Mouse (Mus musculus) MEL (cell line): ENCODE results near the gene Tpx2.

Experiments used
- NELFE ChIP-seq: IDR thresholded peaks from 2 replicates; pipeline ENCODE4 v1.6.1; 2011; ENCODE audit warnings: low read depth, low read length, improper control_type of control experiment
- NRF1 ChIP-seq: IDR thresholded peaks from 2 replicates; pipeline ENCODE4 v1.6.1; 2014; ENCODE audit warnings: low read depth, mild to moderate bottlenecking, inconsistent platforms, low read length, improper control_type of control experiment, moderate library complexity; ENCODE audit not compliant: poor library complexity, insufficient read depth, severe bottlenecking
- UBTF ChIP-seq: IDR thresholded peaks from 2 replicates; pipeline ENCODE4 v1.6.1; 2012; ENCODE audit warnings: low read depth, mild to moderate bottlenecking, inconsistent platforms, low read length, improper control_type of control experiment, moderate library complexity, borderline replicate concordance; ENCODE audit not compliant: insufficient read depth
- ZNF384 ChIP-seq: IDR thresholded peaks from 2 replicates; pipeline ENCODE4 v1.6.1; 2012; ENCODE audit warnings: low read depth, mild to moderate bottlenecking, inconsistent platforms, low read length, improper control_type of control experiment

DNA sequence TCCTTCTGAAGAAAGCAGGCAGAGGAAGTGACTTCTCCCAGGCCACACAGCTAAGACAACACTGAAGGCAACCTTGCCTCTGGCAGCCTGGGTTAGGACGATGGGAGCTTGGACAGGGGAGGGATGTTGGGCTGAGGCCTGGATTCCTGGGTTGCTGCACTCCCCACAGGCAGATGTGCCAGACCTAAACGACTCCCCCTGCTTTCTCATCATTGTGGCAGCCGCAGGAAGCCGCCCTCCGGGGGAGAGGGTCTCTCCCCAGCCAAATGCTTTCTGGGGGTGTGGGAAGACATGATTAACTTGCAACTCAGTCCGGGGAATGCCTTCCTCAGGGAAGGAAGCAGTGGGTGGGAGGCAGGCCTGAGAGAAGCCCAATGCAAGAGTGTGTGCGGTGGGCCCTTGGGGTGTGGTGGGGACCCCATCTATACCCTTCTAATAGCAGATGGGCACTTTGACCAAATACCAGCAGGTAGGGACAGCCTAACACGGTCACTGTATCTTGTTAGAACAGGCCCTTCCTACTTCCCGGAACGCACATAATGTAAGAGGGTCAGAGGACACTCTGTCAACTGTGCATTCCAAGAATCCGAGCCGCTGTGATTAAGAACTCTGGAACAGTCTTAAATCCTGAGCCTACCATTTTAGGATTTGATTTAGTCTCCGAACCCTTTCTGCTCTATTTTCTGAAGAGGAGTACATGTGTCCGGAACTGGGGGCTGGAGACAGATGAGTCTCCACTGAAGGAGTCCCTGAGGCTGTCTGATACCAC lies 80.6 kb downstream of the Tpx2 start:
- TF ChIP-seq ZNF384: no peak
- TF ChIP-seq NELFE: no peak
- TF ChIP-seq UBTF: no peak
- no peak for TF ChIP-seq NRF1
